Mouse (Mus musculus): ENCODE data around the gene Mettl7a2.
A peak's percentile ranks its signal among the peaks of the same experiment; 100 is the strongest.
"Not testable (repeated sequence)": the region's sequence is repeated elsewhere in the genome, so short reads cannot be mapped to it uniquely, and the experiment has no call there.

GRCm38 (mm10) chr15:100307438-100308096 lies 45.4 kb upstream of the Mettl7a2 start:
- TF ChIP-seq POLR2A (IDR thresholded peaks at IDR 0.05; ENCODE audit: extremely low read depth, insufficient read depth, low read length) = not testable (repeated sequence)
- 0 out of 2 replicates have a peak, but pooled peaks have one; percentile 15 for TF ChIP-seq CTCF (IDR thresholded peaks at IDR 0.05; ENCODE audit: low read depth, low read length)
